In the genomic region with DNA sequence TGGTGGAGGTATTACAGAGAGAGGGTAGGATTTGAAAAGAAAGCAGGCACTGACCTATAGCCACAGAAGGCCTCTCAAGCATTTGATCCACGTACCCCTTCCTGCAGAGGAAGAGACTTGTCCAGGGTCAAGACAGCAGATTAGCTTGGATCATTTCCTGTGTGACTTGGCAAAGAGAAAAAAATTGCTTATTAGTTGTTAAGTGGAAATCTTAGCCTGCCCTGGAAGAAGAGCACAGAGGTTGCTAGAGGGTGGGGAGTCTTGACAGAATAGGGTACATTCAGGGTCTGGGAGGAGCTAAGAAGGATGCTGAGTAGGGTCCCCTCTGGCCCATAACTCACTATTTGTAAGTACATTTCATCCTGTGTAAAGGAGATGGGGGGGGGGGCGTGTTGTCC, we compare ENCODE assay signal across 9 mouse cellular contexts. TPM values are rescaled to one million over a fixed set of nuclear protein-coding genes. Genes with fewer than 3 reads are reported as not detected.
DNase-seq lines count a peak whose midpoint lies in the region; ATAC-seq lines count a peak whose summit lies in the region.
"Had no signal": no experiment of that assay in that cellular context is flagged by ENCODE, and none has a peak within 500 bp of the region (broad histone marks: within the 10 kb centered on the region; RNA-seq: fewer than 3 reads in every experiment).

No protein-coding gene starts in this region.

- 3% methylated on average over 1 of the region's 2 CpGs for WGBS in lung, embryonic 15.5 days
- 12% methylated on average over 2 of the region's 2 CpGs for WGBS in forebrain, embryonic 12.5 days
- 4% methylated on average over 2 of the region's 2 CpGs for WGBS in kidney, embryonic 16.5 days
- 20% methylated on average over 2 of the region's 2 CpGs for WGBS in neural tube, embryonic 13.5 days

- DNase-seq in lung, adult 18-20 months = no peak
- no peak for DNase-seq in left cerebral cortex, postnatal 36 days (ENCODE audit: low spot score in 2 of 2)
- DNase-seq in ovary, postnatal 14 days (ENCODE audit: low spot score) = no peak
- DNase-seq in thymus, postnatal 10 days (ENCODE audit: low spot score in 2 of 2) = no peak

- H3K27ac ChIP-seq in lung, embryonic 15.5 days = peak overlapping the region; percentile 93
- no peak overlapping the region for H3K27ac ChIP-seq in forebrain, embryonic 12.5 days
- H3K27ac ChIP-seq in kidney, embryonic 16.5 days (ENCODE audit: low read length) = peak overlapping the region; percentile 97
- H3K27ac ChIP-seq in neural tube, embryonic 13.5 days (replicated peaks) = peak overlapping the region; percentile 80; the same call in 1 of the 2 replicates

- peaks cover 29% of the 10 kb centered on the region for H3K4me1 ChIP-seq in lung, embryonic 15.5 days
- H3K4me1 ChIP-seq in forebrain, embryonic 12.5 days = peaks cover 30% of the 10 kb centered on the region
- peaks cover 30% of the 10 kb centered on the region for H3K4me1 ChIP-seq in kidney, embryonic 16.5 days (ENCODE audit: insufficient read depth, low read length)
- H3K4me1 ChIP-seq in neural tube, embryonic 13.5 days (replicated peaks) = peaks cover 33% of the 10 kb centered on the region

- peak; percentile 48 for ATAC-seq in lung, embryonic 15.5 days (ENCODE audit: borderline replicate concordance, extremely low read depth, low FRiP score, low TSS enrichment)
- peak; percentile 2; the same call in 1 of the 2 replicates for ATAC-seq in forebrain, embryonic 12.5 days (ENCODE audit: low FRiP score)
- ATAC-seq in kidney, embryonic 16.5 days (ENCODE audit: low FRiP score, low TSS enrichment) = peak; percentile 7; the same call in 1 of the 2 replicates
- ATAC-seq in neural tube, embryonic 13.5 days (ENCODE audit: low read depth) = no peak

- no peaks in the 10 kb centered on the region for H3K36me3 ChIP-seq in lung, embryonic 15.5 days
- H3K36me3 ChIP-seq in forebrain, embryonic 12.5 days (replicated peaks) = no peaks in the 10 kb centered on the region
- H3K36me3 ChIP-seq in kidney, embryonic 16.5 days (ENCODE audit: insufficient read depth, low read length) = no peaks in the 10 kb centered on the region
- no peaks in the 10 kb centered on the region for H3K36me3 ChIP-seq in neural tube, embryonic 13.5 days

- H3K4me2 ChIP-seq in lung, embryonic 15.5 days = peak overlapping the region; percentile 72
- peak overlapping the region; percentile 54 for H3K4me2 ChIP-seq in forebrain, embryonic 12.5 days
- peak overlapping the region; percentile 77 for H3K4me2 ChIP-seq in kidney, embryonic 16.5 days (replicated peaks; ENCODE audit: low read depth, low read length)
- peak overlapping the region; percentile 57 for H3K4me2 ChIP-seq in neural tube, embryonic 13.5 days

- peak overlapping the region; percentile 43 for H3K4me3 ChIP-seq in lung, embryonic 15.5 days
- H3K4me3 ChIP-seq in forebrain, embryonic 12.5 days (replicated peaks) = 0 out of 2 replicates have a peak overlapping the region, but pooled peaks have one; percentile 30
- H3K4me3 ChIP-seq in kidney, embryonic 16.5 days (ENCODE audit: low read length) = peak overlapping the region; percentile 52; the same call in 1 of the 2 replicates
- H3K4me3 ChIP-seq in neural tube, embryonic 13.5 days = no peak overlapping the region

- no peaks in the 10 kb centered on the region for H3K27me3 ChIP-seq in lung, embryonic 15.5 days
- H3K27me3 ChIP-seq in forebrain, embryonic 12.5 days = peaks cover 12% of the 10 kb centered on the region; the same call in 1 of the 2 replicates
- no peaks in the 10 kb centered on the region for H3K27me3 ChIP-seq in kidney, embryonic 16.5 days (ENCODE audit: insufficient read depth, low read length)
- no peaks in the 10 kb centered on the region for H3K27me3 ChIP-seq in neural tube, embryonic 13.5 days

- no peak overlapping the region for H3K9ac ChIP-seq in lung, embryonic 15.5 days
- no peak overlapping the region for H3K9ac ChIP-seq in forebrain, embryonic 12.5 days
- H3K9ac ChIP-seq in kidney, embryonic 16.5 days (replicated peaks; ENCODE audit: low read length) = no peak overlapping the region; the same call in 1 of the 2 replicates
- no peak overlapping the region for H3K9ac ChIP-seq in neural tube, embryonic 13.5 days

- no peaks in the 10 kb centered on the region for H3K9me3 ChIP-seq in lung, embryonic 15.5 days
- H3K9me3 ChIP-seq in forebrain, embryonic 12.5 days = no peaks in the 10 kb centered on the region
- H3K9me3 ChIP-seq in kidney, embryonic 16.5 days (ENCODE audit: low read length) = no peaks in the 10 kb centered on the region
- no peaks in the 10 kb centered on the region for H3K9me3 ChIP-seq in neural tube, embryonic 13.5 days

- intact Hi-C loops in left cerebral cortex, postnatal 36 days (cut with DNase I) = no loop called here

RNA-seq across cellular contexts. Expression of a gene that starts 0.4 kb away (rescaled TPM):
- 3.6 and 4.1 TPM in 2 replicates for polyA plus RNA-seq in lung, embryonic 15.5 days (2015; fragmentation: Nextera tagmentation; extraction: Ambion mirVana)
- polyA plus RNA-seq in forebrain, embryonic 12.5 days (2016; fragmentation: Nextera tagmentation; extraction: Ambion mirVana) = 1.7 and 3.2 TPM in 2 replicates
- polyA plus RNA-seq in kidney, embryonic 16.5 days (2015; fragmentation: Nextera tagmentation; extraction: Ambion mirVana) = 3.6 and 3.8 TPM in 2 replicates
- polyA plus RNA-seq in neural tube, embryonic 13.5 days (2015; fragmentation: Nextera tagmentation; extraction: Ambion mirVana) = 2.0 and 2.2 TPM in 2 replicates
- total RNA-seq in left cerebral cortex, postnatal 36 days (2021) = under 1 TPM; 0.27 to 0.32 TPM
- total RNA-seq: monocyte, adult 5-6 weeks had no signal

RNA-seq across cellular contexts. Expression of a gene that starts 26.4 kb away (rescaled TPM):
- polyA plus RNA-seq in lung, embryonic 15.5 days (2015; fragmentation: Nextera tagmentation; extraction: Ambion mirVana) = 0.04 and 0.05 TPM in 2 replicates
- polyA plus RNA-seq in forebrain, embryonic 12.5 days (2016; fragmentation: Nextera tagmentation; extraction: Ambion mirVana) = 1.9 and 2.5 TPM in 2 replicates
- 0.33 and 0.37 TPM in 2 replicates for polyA plus RNA-seq in kidney, embryonic 16.5 days (2015; fragmentation: Nextera tagmentation; extraction: Ambion mirVana)
- polyA plus RNA-seq in neural tube, embryonic 13.5 days (2015; fragmentation: Nextera tagmentation; extraction: Ambion mirVana) = 0.95 and 1.4 TPM in 2 replicates
- 1 to 10 TPM; 2.1 to 2.9 TPM for total RNA-seq in left cerebral cortex, postnatal 36 days (2021)
- total RNA-seq: monocyte, adult 5-6 weeks had no signal
